Mouse (Mus musculus) bone marrow macrophage, adult 2 months (primary cell): ENCODE results near the gene Rab25.

ENCODE experiments used
- CTCF ChIP-seq: IDR thresholded peaks from 2 replicates; pipeline ENCODE4 v1.5.1; 2012; ENCODE audit warnings: low read depth, mild to moderate bottlenecking, low read length, moderate library complexity
- POLR2A ChIP-seq: IDR thresholded peaks from 2 replicates; pipeline ENCODE4 v1.6.1; 2012; ENCODE audit warnings: mild to moderate bottlenecking, low read depth, low read length, borderline replicate concordance

- TF ChIP-seq CTCF (no peak), POLR2A (no peak)
Observed at GRCm38 (mm10) chr3:88566536-88567061, 18.5 kb upstream of the Rab25 start.
